ENCODE assay signal across 9 mouse cellular contexts in the genomic region with DNA sequence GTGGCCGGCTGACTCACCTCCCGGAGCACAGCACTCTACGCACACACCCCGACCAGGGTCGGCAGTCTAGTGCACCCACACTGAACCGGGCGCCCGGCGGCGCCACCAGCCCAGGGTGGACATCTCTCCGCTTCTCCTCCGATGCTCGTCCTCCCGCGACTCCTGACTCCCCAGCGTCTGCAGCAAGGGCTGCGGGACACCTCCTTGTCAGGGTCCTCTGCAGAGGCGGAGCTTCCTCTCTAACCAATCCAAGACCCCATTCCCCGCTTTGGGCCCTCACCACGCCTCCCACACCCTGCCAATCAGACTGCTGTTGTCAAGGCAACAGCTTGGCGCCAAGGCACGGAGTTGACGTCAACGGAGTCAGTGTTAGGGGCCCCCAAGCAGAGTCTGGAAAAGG. TPM values are rescaled to one million over a fixed set of nuclear protein-coding genes. Genes with fewer than 3 reads are reported as not detected.
DNase-seq lines count a peak whose midpoint lies in the region; ATAC-seq lines count a peak whose summit lies in the region.
"Had no signal": no experiment of that assay in that cellular context is flagged by ENCODE, and none has a peak within 500 bp of the region (broad histone marks: within the 10 kb centered on the region; RNA-seq: fewer than 3 reads in every experiment).

Gene Peg3 (minus strand): TSS at position 191 of the 400 bp plus-strand sequence.
Gene Usp29 (plus strand): TSS at position 338 of the 400 bp plus-strand sequence.

- H3K4me2 ChIP-seq in hindbrain, embryonic 16.5 days (ENCODE audit: low read length): peak within 1 kb of the TSS; percentile 52

- H3K9me3 ChIP-seq in hindbrain, embryonic 16.5 days (ENCODE audit: control insufficient read depth, low read length): peaks cover 27% of the 10 kb centered on the region

- H3K27ac ChIP-seq in hindbrain, embryonic 16.5 days (ENCODE audit: low read depth, low read length): peak within 1 kb of the TSS; percentile 92

- 0 out of 2 replicates have a peak, but pooled peaks have one; percentile 22 for ATAC-seq in common myeloid progenitor, adult 5-6 weeks (replicated peaks; ENCODE audit: low read depth, poor library complexity, severe bottlenecking)
- peak; percentile 52 for ATAC-seq in hindbrain, embryonic 16.5 days

- peak within 1 kb of the TSS; percentile 64 for H3K4me3 ChIP-seq in hindbrain, embryonic 16.5 days (ENCODE audit: low read length)

- peak within 1 kb of the TSS; percentile 75 for H3K9ac ChIP-seq in hindbrain, embryonic 16.5 days (ENCODE audit: low read depth, low read length)

- DNase-seq in adrenal gland, postnatal 14 days: peak; percentile 85
- DNase-seq in gastrocnemius, adult 8-10 months (ENCODE audit: low spot score in 2 of 2): peak; percentile 10 to 51
- DNase-seq in left cerebral cortex, adult 11 months (ENCODE audit: low spot score): peak; percentile 85
- peak; percentile 78 for DNase-seq in lung, postnatal 14 days
- peak; percentile 83 to 88 for DNase-seq in right cerebral cortex, adult 2 months (ENCODE audit: low spot score in 2 of 2)
- no peak for DNase-seq in thymus, postnatal 14 days

- H3K36me3 ChIP-seq in hindbrain, embryonic 16.5 days (ENCODE audit: control insufficient read depth, insufficient read depth, low read length): no peaks in the 10 kb centered on the region; the same call in 1 of the 2 replicates

- WGBS in hindbrain, embryonic 16.5 days: 52% methylated on average over 24 of the region's 24 CpGs

- no peaks in the 10 kb centered on the region for H3K4me1 ChIP-seq in hindbrain, embryonic 16.5 days (ENCODE audit: control insufficient read depth, insufficient read depth, low read depth, low read length)

- H3K27me3 ChIP-seq in hindbrain, embryonic 16.5 days (replicated peaks; ENCODE audit: control insufficient read depth, insufficient read depth, low read length): no peaks in the 10 kb centered on the region

RNA-seq across cellular contexts. Expression of gene Peg3, which starts in this region (rescaled TPM):
- 62.7 and 74.1 TPM in 2 replicates for total RNA-seq in adrenal gland, postnatal 14 days (2021)
- not detected in 2 replicates for total RNA-seq in common myeloid progenitor, adult 5-6 weeks (2017)
- total RNA-seq in gastrocnemius, adult 8-10 months (2022): 1 to 10 TPM; 2.0 to 3.8 (median 2.5) TPM
- 97.5 and 111 TPM in 2 replicates for polyA plus RNA-seq in hindbrain, embryonic 16.5 days (2015; fragmentation: Nextera tagmentation; extraction: Ambion mirVana)
- total RNA-seq: neutrophil, adult 5-6 weeks had no signal

RNA-seq across cellular contexts. Expression of gene Usp29, which starts in this region (rescaled TPM):
- 2.3 and 2.7 TPM in 2 replicates for total RNA-seq in adrenal gland, postnatal 14 days (2021)
- total RNA-seq in common myeloid progenitor, adult 5-6 weeks (2017): not detected in 2 replicates
- not detected for total RNA-seq in gastrocnemius, adult 8-10 months (2022)
- polyA plus RNA-seq in hindbrain, embryonic 16.5 days (2015; fragmentation: Nextera tagmentation; extraction: Ambion mirVana): 26.8 and 31.3 TPM in 2 replicates
- total RNA-seq: neutrophil, adult 5-6 weeks had no signal

Comparison
In these comparisons a context has a peak if more than half of its experiments do, and no peak if none do; other contexts are left out.
1. RNA of gene Peg3 (total RNA-seq): 62.7 to 74.1 TPM in adrenal gland, postnatal 14 days; 2.0 to 3.8 TPM in gastrocnemius, adult 8-10 months and not detected in common myeloid progenitor, adult 5-6 weeks; every median in the first group is over 10 times any median in the second.
2. Peak in ATAC-seq in common myeloid progenitor, adult 5-6 weeks; RNA of the genes that start here not detected or under 1 TPM.